Mouse (Mus musculus) intestine, embryonic 16.5 days (tissue): ENCODE measurements at regions not wholly inside any gene's neighbourhood (a gene's known extent, or its start where the extent isn't known, plus 50 kb on each side); places are given as distances from the start of the nearest gene placed in this dataset.

Experiments
- ATAC-seq: fragments of 200-750 bp; cut with Nextera tagmentation; 2 replicates; pipeline ENCODE4 v1.8.0; 2017; ENCODE audit warnings: moderate TSS enrichment, moderate library complexity
- H3K27ac ChIP-seq: fragments of 300-500 bp; sonication (generic); 2 replicates; pipeline ENCODE4 v1.5.1; 2014; ENCODE audit warnings: mild to moderate bottlenecking, low read length
- H3K27me3 ChIP-seq: fragments of 300-500 bp; sonication (generic); replicated peaks from 2 replicates; pipeline ENCODE4 v1.6.1; 2014; ENCODE audit warnings: low read length, control low read depth, mixed read lengths; ENCODE audit not compliant: control insufficient read depth, insufficient read depth
- H3K36me3 ChIP-seq: fragments of 300-500 bp; sonication (generic); 2 replicates; pipeline ENCODE4 v1.6.1; 2014; ENCODE audit warnings: low read length, control low read depth; ENCODE audit not compliant: control insufficient read depth, insufficient read depth
- H3K4me1 ChIP-seq: fragments of 300-500 bp; sonication (generic); 2 replicates; pipeline ENCODE4 v1.6.1; 2014; ENCODE audit warnings: low read length, control low read depth, mixed read lengths; ENCODE audit not compliant: control insufficient read depth, insufficient read depth
- H3K4me2 ChIP-seq: fragments of 300-500 bp; sonication (generic); 2 replicates; pipeline ENCODE4 v1.6.1; 2014; ENCODE audit warnings: low read depth, low read length, control low read depth
- H3K4me3 ChIP-seq: fragments of 300-500 bp; sonication (generic); 2 replicates; pipeline ENCODE4 v1.5.1; 2014; ENCODE audit warnings: mild to moderate bottlenecking, low read length
- H3K9ac ChIP-seq: fragments of 300-500 bp; sonication (generic); 2 replicates; pipeline ENCODE4 v1.6.1; 2014; ENCODE audit warnings: low read depth, low read length
- H3K9me3 ChIP-seq: fragments of 300-500 bp; sonication (generic); 2 replicates; pipeline ENCODE4 v1.6.1; 2016; ENCODE audit warnings: low read length, control low read depth; ENCODE audit not compliant: control insufficient read depth
- WGBS: fragments of 180-500 bp; shearing (Covaris S2); extraction: QIAGEN DNeasy Blood & Tissue Kit; methylation state at CpG from one replicate; pipeline ENCODE4 v1.1.7; 2014; 5-methylcytosine and 5-hydroxymethylcytosine counted together

DNA sequence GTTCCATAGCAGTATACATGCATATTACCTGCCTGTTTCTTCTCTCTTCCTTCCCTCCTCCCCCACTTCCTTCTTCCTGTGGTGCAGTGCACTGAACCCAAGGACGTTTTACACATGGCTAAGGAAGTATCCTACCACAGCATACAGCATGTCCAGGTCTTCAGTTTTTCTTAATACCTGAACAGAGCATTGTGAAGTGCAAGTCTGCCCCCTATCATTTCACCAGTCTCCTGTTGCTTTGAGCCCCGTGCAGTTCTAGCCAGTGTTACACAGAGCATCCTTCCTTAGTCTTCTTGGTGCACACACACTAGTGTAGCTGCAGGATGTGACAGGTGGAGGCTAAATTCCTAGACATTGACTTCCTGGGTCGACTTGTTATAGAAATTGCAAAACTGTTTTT, 53.7 kb upstream of the Foxb1 start:
- no peaks in the 10 kb centered on the region for H3K27me3 ChIP-seq
- no peaks in the 10 kb centered on the region for H3K36me3 ChIP-seq
- no peak overlapping the region for H3K4me3 ChIP-seq
- no peak overlapping the region for H3K9ac ChIP-seq
- no peak for ATAC-seq
- no peak overlapping the region for H3K4me2 ChIP-seq
- no peaks in the 10 kb centered on the region for H3K4me1 ChIP-seq
- H3K27ac ChIP-seq: no peak overlapping the region
- no peaks in the 10 kb centered on the region for H3K9me3 ChIP-seq
- 46% methylated on average over 3 of the region's 3 CpGs for WGBS

DNA sequence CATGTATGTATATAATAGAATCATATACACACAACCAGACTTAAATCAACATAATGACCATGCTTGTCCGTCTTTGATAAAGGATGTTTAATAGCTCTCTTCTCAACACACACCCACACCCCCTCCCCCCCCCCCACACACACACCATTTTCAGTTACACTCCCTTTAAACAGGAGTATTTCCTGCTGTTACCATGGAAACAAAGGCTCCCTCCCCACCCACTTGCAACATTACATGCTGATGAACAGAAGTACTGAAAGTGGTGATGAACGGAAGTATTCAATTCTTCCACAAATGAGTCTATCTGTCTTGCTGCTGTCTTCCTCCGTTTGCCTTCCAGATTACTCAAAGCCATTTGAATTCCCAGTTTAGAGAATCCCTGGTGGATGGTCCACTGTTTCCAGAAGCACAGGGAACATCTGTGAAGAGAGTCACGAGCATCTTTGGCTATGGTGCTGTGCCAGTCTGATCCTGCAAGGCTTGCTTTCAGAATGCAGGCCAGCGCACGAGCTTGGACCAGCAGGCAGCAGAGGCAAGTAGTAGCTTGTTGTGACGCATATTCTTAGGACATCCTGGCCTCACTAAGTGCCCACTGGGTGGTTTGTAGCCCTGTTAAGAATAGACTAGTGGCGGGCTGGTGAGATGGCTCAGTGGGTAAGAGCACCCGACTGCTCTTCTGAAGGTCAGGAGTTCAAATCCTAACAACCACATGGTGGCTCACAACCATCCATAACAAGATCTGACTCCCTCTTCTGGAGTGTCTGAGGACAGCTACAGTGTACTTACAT, 62.6 kb upstream of the Foxb1 start:
- Histone ChIP-seq H3K27me3 (no peaks in the 10 kb centered on the region), H3K36me3 (no peaks in the 10 kb centered on the region), H3K9ac (no peak overlapping the region), H3K9me3 (no peaks in the 10 kb centered on the region), H3K4me1 (no peaks in the 10 kb centered on the region), H3K4me3 (no peak overlapping the region), H3K4me2 (no peak overlapping the region), H3K27ac (no peak overlapping the region)
- 69% methylated on average over 9 of the region's 9 CpGs for WGBS
- ATAC-seq: no peak

DNA sequence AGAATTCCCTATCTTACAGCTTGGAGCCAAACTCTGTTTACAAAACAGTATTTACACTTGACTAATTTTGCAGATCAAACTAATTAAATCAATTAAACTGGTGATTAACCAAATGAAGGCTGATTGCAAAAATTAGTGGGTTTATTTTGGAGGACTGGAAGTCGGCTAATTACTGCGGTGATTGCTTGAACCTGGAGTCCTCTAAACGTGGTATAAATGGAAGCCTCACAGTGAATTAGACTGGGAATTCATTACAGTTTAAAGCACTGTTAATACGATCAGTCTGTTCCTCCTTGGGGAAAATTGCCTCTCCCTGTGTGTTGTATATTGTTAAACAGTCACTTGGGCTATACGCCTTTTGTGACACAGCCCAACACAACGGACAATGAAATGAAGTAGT, 67.7 kb upstream of the Foxb1 start:
- Histone ChIP-seq H3K4me2 (no peak overlapping the region), H3K4me1 (no peaks in the 10 kb centered on the region), H3K9ac (no peak overlapping the region), H3K27ac (no peak overlapping the region), H3K4me3 (no peak overlapping the region), H3K36me3 (no peaks in the 10 kb centered on the region), H3K27me3 (no peaks in the 10 kb centered on the region), H3K9me3 (no peaks in the 10 kb centered on the region)
- no peak for ATAC-seq
- 67% methylated on average over 6 of the region's 6 CpGs for WGBS

DNA sequence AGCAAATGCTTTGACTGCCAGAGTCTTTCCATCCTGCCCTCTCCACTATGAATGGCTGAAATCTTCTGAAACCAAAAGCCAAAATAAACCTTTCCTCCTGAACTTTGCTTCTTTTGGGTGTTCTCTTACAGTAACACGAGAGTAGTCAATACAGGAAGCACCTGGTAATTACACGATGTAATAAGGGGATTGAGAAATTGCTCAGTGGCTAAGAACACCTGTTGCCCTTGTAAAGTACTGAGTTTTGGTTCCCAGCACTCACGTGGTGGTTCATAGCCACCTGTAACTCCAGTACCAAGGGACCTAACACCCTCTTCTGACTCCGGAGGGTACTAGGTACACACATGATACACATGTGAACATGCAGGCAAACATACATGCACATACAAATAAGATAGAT, 74.7 kb upstream of the Foxb1 start:
- no peaks in the 10 kb centered on the region for H3K27me3 ChIP-seq
- no peak overlapping the region for H3K27ac ChIP-seq
- no peak overlapping the region for H3K9ac ChIP-seq
- H3K4me1 ChIP-seq: no peaks in the 10 kb centered on the region; the same call in 1 of the 2 replicates
- no peak for ATAC-seq
- H3K9me3 ChIP-seq: no peaks in the 10 kb centered on the region
- no peak overlapping the region for H3K4me3 ChIP-seq
- 68% methylated on average over 4 of the region's 4 CpGs for WGBS
- H3K4me2 ChIP-seq: no peak overlapping the region
- no peaks in the 10 kb centered on the region for H3K36me3 ChIP-seq

DNA sequence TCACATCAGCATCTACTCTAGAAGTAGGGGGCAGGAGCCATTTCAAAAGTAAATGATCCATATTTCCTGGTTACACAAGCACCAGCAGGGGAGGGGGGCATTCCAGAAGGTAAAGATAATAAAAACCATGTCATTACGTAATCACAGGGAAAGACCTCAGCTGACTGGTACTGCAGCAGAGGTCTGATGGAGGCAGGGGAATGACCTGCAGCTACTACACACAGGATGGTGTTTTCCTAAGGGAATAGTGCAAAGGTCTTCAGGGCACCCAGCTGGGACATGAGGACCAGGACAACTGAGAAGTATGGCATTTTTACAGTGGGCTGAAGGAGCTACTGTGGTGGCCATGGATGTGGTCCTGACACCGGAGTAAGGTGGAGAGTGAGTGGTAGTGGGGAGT, 78.5 kb upstream of the Foxb1 start:
- Histone ChIP-seq H3K27me3 (no peaks in the 10 kb centered on the region), H3K27ac (no peak overlapping the region), H3K4me2 (no peak overlapping the region), H3K36me3 (no peaks in the 10 kb centered on the region), H3K9me3 (no peaks in the 10 kb centered on the region), H3K4me1 (no peaks in the 10 kb centered on the region; the same call in 1 of the 2 replicates), H3K4me3 (no peak overlapping the region), H3K9ac (no peak overlapping the region)
- WGBS: 65% methylated on average over 2 of the region's 2 CpGs
- no peak for ATAC-seq

DNA sequence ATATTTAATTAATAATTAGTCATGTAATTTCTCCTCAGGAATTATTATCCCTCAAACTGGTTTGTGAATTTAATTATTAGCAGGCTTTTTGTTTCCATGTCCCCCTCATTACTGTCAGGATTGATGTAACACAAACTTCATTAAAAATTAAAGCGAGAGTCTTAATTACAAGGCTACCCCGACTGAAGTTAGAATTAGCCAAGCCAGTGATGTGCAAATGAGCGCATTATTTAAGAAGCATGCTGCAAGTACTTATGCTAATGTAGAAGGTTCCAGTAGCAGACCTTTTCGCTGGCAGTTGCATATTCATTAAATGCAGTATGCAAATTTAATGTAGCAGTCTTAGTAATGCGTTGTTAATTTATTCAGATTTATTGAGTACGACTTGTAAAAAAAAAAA, 84.0 kb upstream of the Foxb1 start:
- no peak overlapping the region for H3K4me3 ChIP-seq
- H3K36me3 ChIP-seq: no peaks in the 10 kb centered on the region
- WGBS: 61% methylated on average over 6 of the region's 6 CpGs

DNA sequence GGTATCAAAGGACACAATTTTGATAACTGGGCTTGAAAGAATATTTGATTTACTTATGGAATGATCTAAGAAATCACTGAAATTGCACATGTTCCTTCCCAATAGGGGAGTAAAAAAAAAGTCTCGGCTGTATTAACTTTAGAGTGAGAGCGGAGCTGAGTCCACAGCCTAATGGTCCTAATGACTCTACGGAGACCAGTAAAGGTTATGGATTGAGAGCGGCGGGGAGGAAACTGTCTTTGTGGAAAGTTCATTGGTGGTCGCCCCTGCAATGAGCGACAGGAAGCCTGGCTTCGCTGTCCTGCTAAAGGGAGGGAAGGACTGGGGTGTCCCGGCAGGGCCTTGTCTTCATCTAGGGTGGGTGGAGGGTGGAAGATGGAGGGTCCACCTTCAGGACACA, 84.5 kb upstream of the Foxb1 start:
- no peak for ATAC-seq

More for the DNA sequence above, 84.0 kb upstream of the Foxb1 start:
- Histone ChIP-seq H3K27ac (no peak overlapping the region), H3K9me3 (no peaks in the 10 kb centered on the region), H3K9ac (no peak overlapping the region), H3K27me3 (no peaks in the 10 kb centered on the region), H3K4me1 (no peaks in the 10 kb centered on the region), H3K4me2 (no peak overlapping the region)
- ATAC-seq: no peak

DNA sequence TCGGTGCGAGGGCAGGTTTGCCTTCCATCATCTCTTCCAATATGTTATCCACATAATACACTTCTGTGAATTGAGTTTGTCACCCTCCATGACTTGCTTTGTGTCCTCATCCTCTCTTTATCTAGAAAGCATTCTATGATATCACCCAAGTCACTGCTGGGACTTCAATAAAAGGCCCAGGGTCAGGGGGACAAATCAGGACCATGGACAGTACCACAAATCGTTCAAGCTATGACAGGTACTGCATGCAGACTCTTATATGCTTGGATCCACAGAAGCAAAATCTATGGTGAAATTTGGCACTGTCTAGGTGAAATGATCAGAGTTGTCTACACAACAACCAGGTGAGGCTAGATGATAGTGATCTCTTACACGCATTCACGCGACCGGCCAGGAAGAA, 95.9 kb upstream of the Foxb1 start:
- ATAC-seq: no peak
- Histone ChIP-seq H3K36me3 (no peaks in the 10 kb centered on the region), H3K4me1 (no peaks in the 10 kb centered on the region), H3K9me3 (no peaks in the 10 kb centered on the region), H3K9ac (no peak overlapping the region), H3K4me2 (no peak overlapping the region), H3K4me3 (no peak overlapping the region), H3K27ac (no peak overlapping the region), H3K27me3 (no peaks in the 10 kb centered on the region)
- 89% methylated on average over 7 of the region's 7 CpGs for WGBS

More for the DNA sequence above, 84.5 kb upstream of the Foxb1 start:
- Histone ChIP-seq H3K9me3 (no peaks in the 10 kb centered on the region), H3K9ac (no peak overlapping the region), H3K36me3 (no peaks in the 10 kb centered on the region), H3K27ac (no peak overlapping the region), H3K4me3 (no peak overlapping the region), H3K4me1 (no peaks in the 10 kb centered on the region), H3K27me3 (no peaks in the 10 kb centered on the region), H3K4me2 (no peak overlapping the region)
- WGBS: 72% methylated on average over 9 of the region's 9 CpGs

DNA sequence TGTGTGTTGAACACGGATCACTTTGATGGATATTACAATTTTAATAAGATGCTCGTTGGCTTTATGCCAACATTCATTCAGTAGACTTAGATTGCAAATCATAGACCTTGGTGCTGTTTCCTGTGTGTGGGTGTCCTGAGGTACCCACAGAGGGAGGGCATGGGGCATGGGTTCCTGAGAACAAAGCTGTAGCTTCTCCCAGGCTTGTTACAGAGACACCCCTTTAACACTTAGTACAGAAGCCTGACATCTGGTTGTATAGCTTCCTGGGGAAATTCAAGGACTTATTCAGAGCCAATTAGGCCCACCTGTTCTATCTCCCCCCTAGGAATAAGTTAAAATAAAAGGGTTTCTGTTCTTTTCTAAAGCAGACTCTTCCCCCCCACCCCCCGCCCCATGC, 97.9 kb upstream of the Foxb1 start:
- no peak overlapping the region for H3K9ac ChIP-seq
- no peaks in the 10 kb centered on the region for H3K9me3 ChIP-seq
- 76% methylated on average over 3 of the region's 3 CpGs for WGBS
- H3K36me3 ChIP-seq: no peaks in the 10 kb centered on the region
- no peaks in the 10 kb centered on the region for H3K27me3 ChIP-seq
- ATAC-seq: no peak
- H3K4me1 ChIP-seq: no peaks in the 10 kb centered on the region
- H3K4me2 ChIP-seq: no peak overlapping the region
- H3K27ac ChIP-seq: no peak overlapping the region
- no peak overlapping the region for H3K4me3 ChIP-seq

DNA sequence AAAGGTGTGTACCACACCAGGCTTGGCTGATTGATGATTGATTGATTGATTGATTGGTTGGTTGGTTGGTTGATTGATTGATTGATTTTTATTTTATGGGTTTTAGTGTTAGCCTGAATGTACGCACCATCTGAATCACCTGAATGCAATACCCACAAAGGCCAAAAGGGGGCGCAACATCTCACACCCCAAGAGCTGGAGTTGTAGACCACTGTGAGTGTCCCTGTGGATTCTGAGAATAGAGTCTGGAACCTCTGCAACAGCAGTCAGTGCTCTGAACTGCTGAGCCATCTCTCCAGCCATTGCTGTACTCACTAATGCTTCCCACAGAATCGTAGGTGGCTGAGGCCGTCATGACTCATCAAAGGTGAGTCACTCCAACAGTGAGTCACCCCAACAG, 109.4 kb upstream of the Foxb1 start:
- Histone ChIP-seq H3K4me3 (no peak overlapping the region), H3K9me3 (no peaks in the 10 kb centered on the region), H3K27ac (no peak overlapping the region), H3K4me2 (no peak overlapping the region), H3K27me3 (no peaks in the 10 kb centered on the region), H3K9ac (no peak overlapping the region), H3K36me3 (no peaks in the 10 kb centered on the region), H3K4me1 (no peaks in the 10 kb centered on the region)
- ATAC-seq: no peak
- WGBS: 81% methylated on average over 4 of the region's 4 CpGs
